Mouse (Mus musculus): ENCODE measurements around the gene Sla2.

DNA sequence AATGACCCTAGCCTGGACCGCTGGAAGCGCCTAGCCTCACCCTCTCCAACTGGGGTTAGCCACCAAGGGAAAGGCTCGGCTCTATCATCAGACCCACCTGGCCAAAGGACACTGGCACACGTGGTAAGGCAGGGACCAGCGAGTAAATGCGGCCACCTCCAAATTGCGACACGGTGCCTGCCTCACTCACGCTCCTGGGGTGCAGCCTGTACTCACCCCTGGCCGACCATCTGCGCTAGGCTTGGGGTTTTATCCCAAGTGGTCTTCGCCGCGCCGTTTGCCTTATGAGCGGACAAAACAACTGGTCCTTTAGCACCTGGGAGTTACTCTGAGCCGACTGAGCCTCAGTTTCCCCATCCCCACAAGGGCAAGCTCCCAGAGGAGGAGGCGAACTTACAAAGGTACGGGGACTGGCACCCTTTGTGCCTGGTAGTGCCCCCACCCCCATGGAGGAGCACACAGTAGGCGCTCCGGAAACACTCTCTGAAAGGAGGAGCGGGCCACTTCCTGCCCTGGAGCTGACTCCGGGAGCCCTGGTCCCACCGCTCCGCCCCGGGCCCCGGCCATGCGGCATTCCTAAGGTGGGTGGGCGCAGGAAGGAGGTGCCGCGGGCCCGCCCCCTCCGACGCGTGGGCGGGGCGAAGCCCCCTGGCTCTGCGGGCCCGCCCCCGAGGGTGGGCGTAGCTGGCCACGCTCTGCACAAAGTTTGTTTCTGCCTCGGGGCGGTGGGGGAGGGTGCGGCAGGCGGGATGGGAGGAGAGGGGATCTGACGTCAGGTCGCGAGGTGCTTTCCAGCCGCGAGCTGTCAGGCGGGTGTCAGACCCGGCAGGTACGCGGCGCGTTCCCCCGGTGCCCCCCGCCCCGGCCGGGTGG, 47.4 kb downstream of the Sla2 start, which contains the start of gene Tgif2:
- TF ChIP-seq CTCF (IDR thresholded peaks at IDR 0.05; ENCODE audit: insufficient read depth, low read depth, low read length) (no peak), POLR2A (IDR thresholded peaks at IDR 0.05; ENCODE audit: insufficient read depth, low read depth, low read length) (no peak)
